Mouse (Mus musculus) lung, embryonic 15.5 days (tissue): Measurements from ENCODE around the gene Slc47a2. TPM values are rescaled to one million over a fixed set of nuclear protein-coding genes. Genes with fewer than 3 reads are reported as not detected.

Source experiments
- ATAC-seq: fragments of 200-750 bp; cut with Nextera tagmentation; 2 replicates; pipeline ENCODE4 v1.8.0; 2017; ENCODE audit warnings: moderate number of reproducible peaks, borderline replicate concordance; ENCODE audit not compliant: low FRiP score, low TSS enrichment; ENCODE audit errors: extremely low read depth
- H3K27ac ChIP-seq: fragments of 300-500 bp; sonication (generic); 2 replicates; pipeline ENCODE4 v1.5.1; 2015; ENCODE audit warnings: moderate library complexity, mild to moderate bottlenecking, inconsistent platforms
- H3K27me3 ChIP-seq: fragments of 300-500 bp; sonication (generic); 2 replicates; pipeline ENCODE4 v1.6.1; 2015; ENCODE audit warnings: inconsistent platforms
- H3K36me3 ChIP-seq: fragments of 300-500 bp; sonication (generic); 2 replicates; pipeline ENCODE4 v1.6.1; 2015; ENCODE audit warnings: inconsistent platforms
- H3K4me1 ChIP-seq: fragments of 300-500 bp; sonication (generic); 2 replicates; pipeline ENCODE4 v1.6.1; 2015; ENCODE audit warnings: inconsistent platforms
- H3K4me2 ChIP-seq: fragments of 300-500 bp; sonication (generic); 2 replicates; pipeline ENCODE4 v1.6.1; 2015; ENCODE audit warnings: inconsistent platforms, mild to moderate bottlenecking, moderate library complexity
- H3K4me3 ChIP-seq: fragments of 300-500 bp; sonication (generic); 2 replicates; pipeline ENCODE4 v1.5.1; 2015; ENCODE audit warnings: mild to moderate bottlenecking, inconsistent platforms
- H3K9ac ChIP-seq: fragments of 300-500 bp; sonication (generic); 2 replicates; pipeline ENCODE4 v1.6.1; 2015; ENCODE audit warnings: inconsistent platforms
- H3K9me3 ChIP-seq: fragments of 300-500 bp; sonication (generic); 2 replicates; pipeline ENCODE4 v1.6.1; 2016; ENCODE audit warnings: inconsistent platforms
- WGBS: fragments of 180-500 bp; shearing (Covaris S2); methylation state at CpG from one replicate; pipeline ENCODE4 v1.1.7; 2015; 5-methylcytosine and 5-hydroxymethylcytosine counted together
- polyA plus RNA-seq: library from polyadenylated mRNA; unstranded; fragments of >200 nt; fragmentation: Nextera tagmentation; extraction: Ambion mirVana; gene quantifications from 2 replicates; pipeline ENCODE4 v1.2.1, GENCODE M21; 2015

Slc47a2 gene
- polyA plus RNA-seq, 1 experiment from 2014 or later: 0.22 TPM

- Histone ChIP-seq H3K9me3 (no peaks in the 10 kb centered on the region), H3K4me3 (no peak overlapping the region), H3K4me1 (no peaks in the 10 kb centered on the region), H3K9ac (no peak overlapping the region), H3K36me3 (peaks cover 53% of the 10 kb centered on the region), H3K27ac (no peak overlapping the region), H3K4me2 (no peak overlapping the region), H3K27me3 (no peaks in the 10 kb centered on the region)
- WGBS: 74% methylated on average over 12 of the region's 12 CpGs
- no peak for ATAC-seq
Measured at GRCm38 (mm10) chr11:61252807-61253206, 89.9 kb downstream of the Slc47a2 start.

GRCm38 (mm10) chr11:61251741-61252140, 90.9 kb downstream of the Slc47a2 start:
- H3K27ac ChIP-seq: no peak overlapping the region
- no peak for ATAC-seq
- peaks cover 52% of the 10 kb centered on the region for H3K36me3 ChIP-seq
- H3K4me2 ChIP-seq: no peak overlapping the region
- no peak overlapping the region for H3K9ac ChIP-seq
- no peaks in the 10 kb centered on the region for H3K9me3 ChIP-seq
- WGBS: 80% methylated on average over 10 of the region's 10 CpGs
- no peaks in the 10 kb centered on the region for H3K27me3 ChIP-seq
- H3K4me3 ChIP-seq: no peak overlapping the region
- H3K4me1 ChIP-seq: no peaks in the 10 kb centered on the region

Other genes with a start within 250 kb of the Slc47a2 start
- 2.9 and 3.5 TPM in 2 replicates for gene Tnfrsf13b, start 216.1 kb downstream of the Slc47a2 start, polyA plus RNA-seq
- gene Usp22, start 167.8 kb downstream of the Slc47a2 start, polyA plus RNA-seq: 109 and 113 TPM in 2 replicates
- 0.15 and 0.22 TPM in 2 replicates for gene Aldh3a1, start 135.3 kb downstream of the Slc47a2 start, polyA plus RNA-seq
- 37.3 and 41.1 TPM in 2 replicates for gene Aldh3a2, start 75.4 kb downstream of the Slc47a2 start, polyA plus RNA-seq
- 2.0 and 4.4 TPM in 2 replicates for gene Slc47a1, start 35.5 kb upstream of the Slc47a2 start, polyA plus RNA-seq
- 0.81 and 0.96 TPM in 2 replicates for gene Rnf112, start 111.3 kb upstream of the Slc47a2 start, polyA plus RNA-seq
- gene Mfap4, start 142.6 kb upstream of the Slc47a2 start, polyA plus RNA-seq: 1,042 and 1,148 TPM in 2 replicates
- gene Mapk7, start 151.5 kb upstream of the Slc47a2 start, polyA plus RNA-seq: 61.7 and 66.0 TPM in 2 replicates
- gene B9d1, start 162.3 kb upstream of the Slc47a2 start, polyA plus RNA-seq: 46.5 and 52.5 TPM in 2 replicates
- gene Epn2, start 236.8 kb upstream of the Slc47a2 start, polyA plus RNA-seq: 25.2 and 26.1 TPM in 2 replicates